Mouse (Mus musculus) midbrain, embryonic 15.5 days (tissue): Measurements from ENCODE around the gene Rps17. TPM values are rescaled to one million over a fixed set of nuclear protein-coding genes. Genes with fewer than 3 reads are reported as not detected.

ENCODE experiments used
- ATAC-seq: fragments of 200-750 bp; cut with Nextera tagmentation; replicated peaks from 2 replicates; pipeline ENCODE4 v1.8.0; 2017; ENCODE audit warnings: moderate TSS enrichment
- H3K27ac ChIP-seq: fragments of 300-500 bp; sonication (generic); 2 replicates; pipeline ENCODE4 v1.5.1; 2015; ENCODE audit warnings: mild to moderate bottlenecking, inconsistent platforms
- H3K27me3 ChIP-seq: fragments of 300-500 bp; sonication (generic); replicated peaks from 2 replicates; pipeline ENCODE4 v1.6.1; 2015; ENCODE audit warnings: inconsistent platforms
- H3K36me3 ChIP-seq: fragments of 300-500 bp; sonication (generic); replicated peaks from 2 replicates; pipeline ENCODE4 v1.6.1; 2015; ENCODE audit warnings: inconsistent platforms
- H3K4me1 ChIP-seq: fragments of 300-500 bp; sonication (generic); 2 replicates; pipeline ENCODE4 v1.6.1; 2015; ENCODE audit warnings: inconsistent platforms
- H3K4me2 ChIP-seq: fragments of 300-500 bp; sonication (generic); 2 replicates; pipeline ENCODE4 v1.6.1; 2015; ENCODE audit warnings: inconsistent platforms, mild to moderate bottlenecking, moderate library complexity
- H3K4me3 ChIP-seq: fragments of 300-500 bp; sonication (generic); 2 replicates; pipeline ENCODE4 v1.5.1; 2015; ENCODE audit warnings: mild to moderate bottlenecking, inconsistent platforms
- H3K9ac ChIP-seq: fragments of 300-500 bp; sonication (generic); 2 replicates; pipeline ENCODE4 v1.6.1; 2015; ENCODE audit warnings: mild to moderate bottlenecking, inconsistent platforms
- H3K9me3 ChIP-seq: fragments of 300-500 bp; sonication (generic); 2 replicates; pipeline ENCODE4 v1.6.1; 2016; ENCODE audit warnings: inconsistent platforms
- WGBS: fragments of 180-500 bp; shearing (Covaris S2); methylation state at CpG from one replicate; pipeline ENCODE4 v1.1.7; 2015; ENCODE audit warnings: mixed read lengths; 5-methylcytosine and 5-hydroxymethylcytosine counted together
- polyA plus RNA-seq: library from polyadenylated mRNA; unstranded; fragments of >200 nt; fragmentation: Nextera tagmentation; extraction: Ambion mirVana; gene quantifications from 2 replicates; pipeline ENCODE4 v1.2.1, GENCODE M21; 2015

The Rps17 gene
- polyA plus RNA-seq, 1 experiment from 2014 or later: 653 TPM

- no peak for ATAC-seq
- no peaks in the 10 kb centered on the region for H3K36me3 ChIP-seq
- H3K27ac ChIP-seq: no peak overlapping the region
- no peak overlapping the region for H3K4me2 ChIP-seq
- H3K27me3 ChIP-seq: no peaks in the 10 kb centered on the region
- H3K4me3 ChIP-seq: no peak overlapping the region
- 92% methylated on average over 2 of the region's 2 CpGs for WGBS
- no peaks in the 10 kb centered on the region for H3K4me1 ChIP-seq
- no peaks in the 10 kb centered on the region for H3K9me3 ChIP-seq
- no peak overlapping the region for H3K9ac ChIP-seq
Measured at GRCm38 (mm10) chr7:81295169-81295568, 49.9 kb downstream of the Rps17 start.

Other genes starting within 250 kb of the Rps17 start
- not detected in 2 replicates for gene Slc28a1, start 230.5 kb downstream of the Rps17 start, polyA plus RNA-seq
- gene Pde8a, start 131.7 kb downstream of the Rps17 start, polyA plus RNA-seq: 2.2 and 2.3 TPM in 2 replicates
- 4.0 and 5.1 TPM in 2 replicates for gene Cpeb1, start 110.2 kb upstream of the Rps17 start, polyA plus RNA-seq
- 155 and 162 TPM in 2 replicates for gene Ap3b2, start 148.7 kb upstream of the Rps17 start, polyA plus RNA-seq
- not detected in 2 replicates for gene BC048679, start 153.0 kb upstream of the Rps17 start, polyA plus RNA-seq
- 0.17 and 0.29 TPM in 2 replicates for gene Fsd2, start 221.7 kb upstream of the Rps17 start, polyA plus RNA-seq
- 6.0 and 6.9 TPM in 2 replicates for gene Whamm, start 226.0 kb upstream of the Rps17 start, polyA plus RNA-seq